Mouse (Mus musculus): ENCODE results near the gene Arhgap22.
A peak's percentile ranks its signal among the peaks of the same experiment; 100 is the strongest.

Gene Arhgap22

GRCm38 (mm10) chr14:33333833-33334232 is 120.0 kb downstream of the Arhgap22 start:
- DNase-seq (ENCODE audit: low read depth): peak; percentile 60

DNA sequence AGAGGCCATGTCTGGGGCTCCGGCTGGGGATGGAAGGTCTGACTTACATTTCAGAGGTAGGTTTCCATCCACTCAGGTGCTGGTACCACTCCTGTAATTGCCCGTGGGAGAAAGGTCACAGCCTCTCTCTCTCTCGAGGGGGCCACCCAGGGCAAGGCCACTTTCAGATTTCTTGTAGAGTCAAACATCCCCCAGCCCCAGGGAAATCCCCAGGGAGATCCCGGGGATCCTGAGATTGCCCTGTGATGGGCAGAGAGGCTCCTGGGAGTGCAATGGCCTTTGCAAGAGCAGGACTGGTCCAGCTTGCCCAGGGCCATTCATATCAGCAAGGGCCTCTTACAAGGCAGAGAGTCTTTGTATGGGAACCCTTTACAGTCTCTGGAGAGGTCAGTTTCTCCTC is 120.6 kb downstream of the Arhgap22 start:
- no peak for DNase-seq (ENCODE audit: low read depth)

GRCm38 (mm10) chr14:33335733-33336132 is 121.9 kb downstream of the Arhgap22 start:
- DNase-seq (ENCODE audit: low read depth): no peak

- DNase-seq (ENCODE audit: low read depth): no peak
Observed at GRCm38 (mm10) chr14:33338684-33339083, 124.9 kb downstream of the Arhgap22 start.

DNA sequence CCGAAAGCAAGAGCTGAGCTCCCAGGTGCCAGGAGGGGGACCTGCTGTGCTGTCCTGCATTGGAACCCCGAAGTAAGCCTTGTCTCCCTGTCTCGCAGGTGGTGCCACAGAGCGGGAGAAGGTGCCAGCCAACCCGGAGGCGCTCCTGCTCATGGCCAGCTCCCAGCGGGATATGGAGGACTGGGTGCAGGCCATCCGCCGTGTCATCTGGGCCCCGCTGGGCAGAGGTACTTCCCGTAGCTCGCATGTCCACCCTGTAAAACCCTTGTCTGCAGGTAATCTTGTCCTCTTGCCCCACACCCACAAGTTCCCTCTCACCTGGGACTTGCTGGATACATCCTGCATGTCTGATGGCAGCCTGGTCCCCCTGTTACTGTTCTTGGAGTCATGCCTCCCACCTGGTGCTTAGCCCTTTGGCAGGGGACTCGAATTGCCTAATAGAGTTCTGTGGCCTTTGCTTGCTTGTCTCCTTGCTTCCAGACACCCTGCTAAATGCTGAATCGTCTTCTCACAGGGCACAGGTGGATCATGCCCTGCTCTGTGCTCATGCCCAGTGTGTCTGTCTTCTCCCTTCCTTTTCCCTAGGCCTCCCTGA is 129.4 kb downstream of the Arhgap22 start:
- no peak for DNase-seq (ENCODE audit: low read depth)

DNA sequence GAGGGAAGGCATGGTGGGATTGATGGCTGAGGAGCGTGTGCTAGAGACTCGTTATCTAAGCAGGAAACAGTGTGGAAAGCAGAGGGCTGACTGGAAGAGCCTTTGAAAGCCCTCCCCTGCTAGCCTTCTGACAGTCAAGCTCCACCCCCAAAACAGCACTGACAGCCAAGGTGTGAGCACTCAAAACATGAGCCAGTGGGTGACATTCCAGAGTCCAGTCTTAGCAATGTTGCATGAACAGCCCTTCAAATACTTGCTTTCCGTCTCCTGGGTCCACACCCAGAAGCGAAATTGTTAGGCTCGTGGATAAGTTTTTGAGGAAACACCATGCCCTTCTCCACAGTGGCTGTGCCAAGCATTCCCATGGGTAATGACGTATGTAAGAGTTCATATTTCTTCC is 132.7 kb downstream of the Arhgap22 start:
- no peak for DNase-seq (ENCODE audit: low read depth)

DNA sequence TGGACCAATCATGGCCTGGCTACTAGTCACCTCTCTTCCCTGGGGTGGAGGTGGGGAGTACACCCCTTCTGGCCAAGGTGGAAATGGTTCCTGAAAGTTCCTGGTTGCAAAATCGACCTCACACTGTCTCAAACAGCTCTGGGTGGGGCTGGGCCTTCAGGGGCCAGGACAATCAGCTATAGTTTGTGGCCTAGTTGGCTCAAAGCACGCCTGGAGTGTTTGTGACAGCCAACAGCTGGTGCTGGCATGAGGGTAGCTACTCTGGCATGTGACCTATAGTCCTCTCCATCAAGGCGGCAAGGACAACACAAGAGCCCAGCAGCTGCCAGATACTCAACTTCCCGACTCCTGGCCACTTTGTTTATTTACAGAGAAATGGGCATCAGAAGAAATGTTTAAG is 133.9 kb downstream of the Arhgap22 start:
- DNase-seq (ENCODE audit: low read depth): no peak

- no peak for DNase-seq (ENCODE audit: low read depth)
Observed at GRCm38 (mm10) chr14:33348146-33348545, 134.3 kb downstream of the Arhgap22 start.

GRCm38 (mm10) chr14:33351019-33351418 is 137.2 kb downstream of the Arhgap22 start:
- DNase-seq (ENCODE audit: low read depth): no peak

GRCm38 (mm10) chr14:33351984-33352722 is 138.3 kb downstream of the Arhgap22 start:
- DNase-seq (ENCODE audit: low read depth): no peak

- DNase-seq (ENCODE audit: low read depth): no peak
Observed at GRCm38 (mm10) chr14:33352890-33353289, 139.1 kb downstream of the Arhgap22 start.

- no peak for DNase-seq (ENCODE audit: low read depth)
Observed at GRCm38 (mm10) chr14:33355276-33355675, 141.4 kb downstream of the Arhgap22 start.

DNA sequence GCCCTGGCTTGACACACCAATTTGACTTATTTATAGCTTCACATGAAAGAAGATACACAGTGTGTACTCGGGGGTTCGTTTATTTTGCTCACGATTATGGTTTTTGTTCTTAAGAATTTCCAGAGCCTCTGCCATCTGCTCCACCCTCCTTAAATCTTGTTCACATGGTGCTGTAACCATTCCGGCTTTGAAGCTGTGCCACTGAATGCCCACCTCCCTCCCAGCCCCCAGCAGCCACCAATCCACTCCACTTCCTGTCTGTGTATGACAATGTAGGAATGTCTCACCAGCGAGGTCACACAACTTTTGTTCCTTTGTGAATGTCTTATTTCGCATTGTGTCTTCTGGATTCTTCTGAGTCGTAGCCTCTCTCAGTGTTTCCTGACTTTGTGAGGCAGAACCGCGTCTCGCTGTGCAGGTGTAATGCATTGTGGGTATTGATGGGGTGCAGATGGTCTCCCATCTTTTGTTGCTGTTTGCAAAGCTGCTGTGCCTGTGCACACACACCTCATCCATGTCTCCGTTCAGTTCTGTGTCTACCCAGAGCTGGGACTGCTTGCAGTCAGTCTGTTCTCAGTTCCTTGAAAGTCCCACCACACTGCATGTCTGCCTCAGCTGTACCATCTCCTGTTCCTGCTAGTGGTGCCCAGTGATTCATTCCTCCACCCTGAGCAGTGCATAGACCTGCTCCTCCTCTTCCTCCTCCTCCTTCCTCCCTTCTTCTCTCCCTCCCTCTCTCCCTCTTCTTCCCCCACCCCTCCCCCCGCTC is 144.0 kb downstream of the Arhgap22 start:
- no peak for DNase-seq (ENCODE audit: low read depth)

GRCm38 (mm10) chr14:33358891-33359290 is 145.1 kb downstream of the Arhgap22 start:
- DNase-seq (ENCODE audit: low read depth): no peak

- no peak for DNase-seq (ENCODE audit: low read depth)
Observed at GRCm38 (mm10) chr14:33361546-33361945, 147.7 kb downstream of the Arhgap22 start.

DNA sequence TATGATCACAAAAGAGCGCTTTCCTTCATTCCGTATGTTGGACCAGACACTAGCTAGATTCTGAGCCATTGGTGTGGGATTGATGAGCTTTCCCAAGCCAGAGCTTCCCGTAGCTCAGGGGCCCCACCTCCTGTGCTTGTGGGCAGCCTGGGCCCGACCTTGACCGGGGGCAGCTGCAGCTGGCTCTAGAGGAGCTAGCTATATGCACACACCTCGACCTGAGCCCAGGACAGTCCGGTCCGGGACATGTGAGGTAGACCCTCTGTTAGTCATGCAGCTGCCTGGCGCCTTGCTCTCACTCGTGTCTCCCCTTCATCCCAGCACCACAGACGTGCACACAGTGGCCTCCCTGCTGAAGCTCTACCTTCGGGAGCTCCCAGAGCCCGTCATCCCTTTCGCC is 148.3 kb downstream of the Arhgap22 start:
- no peak for DNase-seq (ENCODE audit: low read depth)

- no peak for DNase-seq (ENCODE audit: low read depth)
Observed at GRCm38 (mm10) chr14:33362807-33363206, 149.0 kb downstream of the Arhgap22 start.

- DNase-seq (ENCODE audit: low read depth): no peak
Observed at GRCm38 (mm10) chr14:33363611-33364010, 149.8 kb downstream of the Arhgap22 start.

DNA sequence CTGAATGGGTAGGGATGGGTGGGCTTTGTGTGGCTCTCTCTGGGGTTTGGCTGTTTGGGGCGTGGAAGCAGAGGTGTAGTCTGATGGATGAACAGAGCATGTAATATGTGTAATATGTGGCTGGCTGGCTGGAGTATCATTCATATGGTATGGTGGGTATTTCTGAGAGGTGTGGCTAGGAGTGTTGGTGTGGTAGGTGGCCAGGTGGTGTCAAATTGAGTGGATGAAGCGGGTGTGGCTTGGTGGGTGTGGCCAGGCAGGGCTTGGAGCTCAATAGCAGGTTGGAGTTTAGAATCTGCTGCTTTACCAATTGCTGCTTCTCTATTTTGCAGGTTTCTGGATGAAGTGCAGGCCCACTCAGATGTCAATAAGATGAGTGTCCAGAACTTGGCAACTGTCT is 150.2 kb downstream of the Arhgap22 start:
- DNase-seq (ENCODE audit: low read depth): no peak

- no peak for DNase-seq (ENCODE audit: low read depth)
Observed at GRCm38 (mm10) chr14:33366891-33367777, 153.3 kb downstream of the Arhgap22 start.

GRCm38 (mm10) chr14:33369375-33369774 is 155.5 kb downstream of the Arhgap22 start:
- no peak for DNase-seq (ENCODE audit: low read depth)

DNA sequence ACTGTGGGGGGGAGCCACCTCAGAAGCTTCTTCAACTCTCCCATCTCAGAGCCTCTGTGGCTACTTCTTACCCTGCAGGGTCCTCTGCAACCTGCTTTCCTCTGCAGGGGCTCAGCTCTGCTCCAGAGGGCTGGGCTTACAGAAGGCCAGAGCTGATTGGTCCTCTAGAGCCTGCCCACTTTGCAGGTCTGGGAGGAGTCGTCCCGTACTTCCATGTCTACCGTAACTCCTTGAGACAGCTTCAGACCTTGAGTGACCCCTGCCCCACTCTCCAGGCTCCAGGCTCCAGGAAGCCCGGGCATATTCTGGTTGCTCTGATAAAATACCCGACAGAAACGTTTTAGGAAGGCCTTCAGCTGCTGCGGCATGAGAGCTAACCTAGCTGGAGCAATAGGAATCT is 156.2 kb downstream of the Arhgap22 start:
- no peak for DNase-seq (ENCODE audit: low read depth)
